Mouse (Mus musculus) gastrocnemius, postnatal 14 days (tissue): ENCODE measurements around the gene Timp3. TPM values are rescaled to one million over a fixed set of nuclear protein-coding genes. Genes with fewer than 3 reads are reported as not detected.
"Not testable (repeated sequence)": the region's sequence is repeated elsewhere in the genome, so short reads cannot be mapped to it uniquely, and the experiment has no call there.

Experiments used
- DNase-seq: peaks from one replicate; pipeline ENCODE4 v3.0.0; 2021; ENCODE audit warnings: mixed read lengths
- intact Hi-C: fragments of 180-260 bp; cut with DNase I; formaldehyde crosslinking; loops from one replicate; pipeline ENCODE4 v1.15.1; 2025; ENCODE audit warnings: low total_unique reads
- total RNA-seq, 2 experiments: library from RNA; stranded (reverse); gene quantifications; 2 replicates each; pipeline ENCODE4 v1.2.3; 2021

Gene Timp3
- total RNA-seq, 2 experiments from 2014 or later, result 80.1 to 91.6 TPM

GRCm38 (mm10) chr10:86369346-86369745, 69.2 kb downstream of the Timp3 start:
- intact Hi-C loops, result no loop called here
- DNase-seq, result no peak

GRCm38 (mm10) chr10:86371561-86371960, 71.4 kb downstream of the Timp3 start:
- intact Hi-C loops, result no loop called here
- no peak for DNase-seq

GRCm38 (mm10) chr10:86374061-86374460, 73.9 kb downstream of the Timp3 start:
- DNase-seq, result no peak
- intact Hi-C loops, result no loop called here

GRCm38 (mm10) chr10:86375903-86376302, 75.7 kb downstream of the Timp3 start:
- no peak for DNase-seq
- intact Hi-C loops, result no loop called here

DNA sequence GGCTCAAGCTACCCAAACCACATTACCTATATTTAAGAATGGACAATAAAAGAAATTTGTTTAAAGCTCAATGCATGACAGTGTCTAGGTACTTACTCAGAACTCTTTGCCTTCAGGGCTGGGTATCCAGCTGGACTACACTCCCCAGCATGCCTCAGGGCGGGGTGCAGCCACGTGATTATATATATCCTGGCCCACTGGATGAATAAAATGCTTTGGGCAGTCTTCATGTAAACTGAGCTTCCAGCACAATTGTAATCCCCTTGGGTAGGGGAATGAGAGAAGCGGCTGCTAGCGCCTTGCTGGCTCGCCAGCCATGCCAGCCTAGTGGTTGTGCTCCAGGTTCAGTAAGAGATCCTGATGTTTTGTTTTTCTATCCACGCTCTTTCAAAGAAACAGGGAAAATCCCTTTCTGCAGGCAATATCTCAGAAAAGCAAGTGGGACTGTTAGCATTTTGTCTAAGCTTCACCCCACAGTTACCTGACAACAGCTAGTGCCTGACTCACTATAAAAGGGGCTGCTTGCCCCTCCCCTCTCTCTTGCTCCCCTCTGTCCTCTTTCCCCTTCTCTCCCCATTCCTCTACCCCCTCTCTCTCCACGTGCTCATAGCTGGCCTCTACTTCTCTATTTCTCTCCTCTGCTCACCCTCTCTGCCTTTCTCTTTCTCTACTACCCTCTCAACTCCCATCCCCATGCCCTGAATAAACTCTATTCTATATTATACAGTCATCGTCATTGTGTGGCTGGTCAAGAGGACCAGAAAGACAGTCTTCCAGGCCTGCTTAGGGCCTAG, 76.4 kb downstream of the Timp3 start:
- DNase-seq, result peak; percentile 27
- intact Hi-C loops, result no loop called here

DNA sequence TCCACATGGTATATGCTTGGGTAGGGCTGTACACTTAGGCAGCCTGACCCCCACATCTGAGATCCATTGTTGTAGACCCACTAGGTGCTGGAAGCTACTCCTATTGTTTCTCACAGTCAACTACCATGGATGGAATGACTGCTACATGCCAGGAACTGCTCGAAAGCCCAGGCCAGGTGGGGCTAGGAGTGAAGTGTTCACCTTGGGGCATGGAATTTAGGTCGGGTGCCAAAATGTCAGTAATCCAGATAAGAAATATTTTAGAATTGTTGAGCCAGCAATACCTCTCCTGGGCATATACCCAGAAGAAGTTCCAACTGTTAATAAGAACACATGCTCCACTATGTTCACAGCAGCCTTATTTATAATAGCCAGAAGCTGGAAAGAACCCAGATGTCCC, 78.6 kb downstream of the Timp3 start:
- DNase-seq, intact Hi-C loops: not testable (repeated sequence)

GRCm38 (mm10) chr10:86380626-86381025, 80.5 kb downstream of the Timp3 start:
- no peak for DNase-seq
- intact Hi-C loops, result no loop called here

DNA sequence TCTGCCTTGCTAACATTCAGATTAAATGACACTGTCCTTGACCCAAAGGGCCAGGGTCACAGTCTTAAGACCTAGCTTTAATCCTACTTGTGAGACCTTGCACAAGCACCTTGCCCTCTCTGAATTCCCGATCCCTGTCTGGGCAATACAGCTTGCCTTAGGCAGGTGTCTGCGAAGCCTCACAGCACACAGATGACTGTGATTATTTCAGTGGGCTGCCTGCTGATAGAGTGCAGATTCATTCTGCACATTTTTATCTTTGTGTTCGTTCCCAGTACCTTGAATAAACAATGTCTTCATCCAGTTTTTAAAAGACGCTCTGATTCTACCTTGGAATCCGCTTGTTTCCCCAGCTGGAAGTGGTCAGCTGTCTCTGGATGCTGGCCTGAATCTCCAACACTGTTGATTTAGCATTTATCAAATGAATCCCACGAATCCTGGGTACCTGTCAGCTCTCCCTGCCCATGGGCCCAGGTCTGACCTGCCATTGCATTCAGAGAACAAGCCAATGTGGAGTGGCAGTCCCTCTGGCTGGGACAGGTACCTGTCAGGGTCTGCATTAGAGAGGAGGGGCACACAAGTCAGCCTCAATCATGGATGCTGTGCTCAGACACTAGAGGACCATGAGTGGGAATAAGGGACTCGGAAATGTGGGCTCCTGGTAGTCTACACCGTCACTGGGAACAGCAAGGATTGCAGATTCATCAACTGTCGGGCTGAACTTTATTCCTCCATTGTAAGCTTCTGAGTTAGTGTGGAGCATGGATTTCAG, 81.2 kb downstream of the Timp3 start:
- intact Hi-C loops, result no loop called here
- DNase-seq, result no peak

DNA sequence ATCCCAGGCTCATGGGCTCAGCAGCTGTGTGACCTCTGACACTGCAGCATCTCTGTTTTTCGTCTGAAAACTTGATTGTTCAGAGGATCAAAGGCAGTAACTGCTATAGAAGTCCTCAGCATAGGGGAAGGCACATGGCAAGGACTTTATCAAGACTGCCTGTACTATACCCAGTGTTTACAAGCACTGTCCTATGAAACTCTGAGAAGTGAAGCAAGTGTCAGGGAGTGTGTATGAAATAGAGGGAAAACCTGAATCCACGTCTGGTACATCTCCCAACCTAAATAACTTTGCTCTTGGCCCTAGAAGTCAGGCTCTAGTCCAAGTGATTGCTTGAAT, 81.7 kb downstream of the Timp3 start:
- DNase-seq, result no peak
- intact Hi-C loops, result no loop called here

GRCm38 (mm10) chr10:86384655-86385054, 84.5 kb downstream of the Timp3 start:
- no peak for DNase-seq
- intact Hi-C loops, result no loop called here

DNA sequence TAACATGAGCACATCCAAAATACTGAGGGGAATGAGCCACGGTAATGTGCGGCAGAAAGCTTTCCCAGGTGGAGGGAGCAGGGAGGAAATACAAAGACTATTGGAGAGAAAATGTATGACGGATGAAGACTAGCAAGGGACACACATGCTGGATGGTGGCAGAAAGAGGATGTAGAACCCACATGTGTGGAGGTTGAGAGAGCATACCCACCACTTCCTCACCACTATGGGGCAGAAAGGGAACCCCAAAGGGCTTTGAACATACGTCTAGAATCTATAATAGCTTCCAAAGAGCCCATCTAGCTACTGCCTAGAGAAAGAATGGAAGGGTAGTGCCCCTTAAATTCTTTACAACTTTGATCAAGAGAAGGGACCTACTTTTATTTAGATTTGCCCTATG, 85.5 kb downstream of the Timp3 start:
- intact Hi-C loops, result no loop called here
- DNase-seq, result no peak

GRCm38 (mm10) chr10:86386232-86386631, 86.1 kb downstream of the Timp3 start:
- no peak for DNase-seq

GRCm38 (mm10) chr10:86387821-86388440, 87.8 kb downstream of the Timp3 start:
- intact Hi-C loops, result no loop called here
- no peak for DNase-seq

More at GRCm38 (mm10) chr10:86386232-86386631, 86.1 kb downstream of the Timp3 start:
- intact Hi-C loops, result no loop called here

- DNase-seq, result no peak
- intact Hi-C loops, result no loop called here
Observed at GRCm38 (mm10) chr10:86388803-86389202, 88.6 kb downstream of the Timp3 start.

DNA sequence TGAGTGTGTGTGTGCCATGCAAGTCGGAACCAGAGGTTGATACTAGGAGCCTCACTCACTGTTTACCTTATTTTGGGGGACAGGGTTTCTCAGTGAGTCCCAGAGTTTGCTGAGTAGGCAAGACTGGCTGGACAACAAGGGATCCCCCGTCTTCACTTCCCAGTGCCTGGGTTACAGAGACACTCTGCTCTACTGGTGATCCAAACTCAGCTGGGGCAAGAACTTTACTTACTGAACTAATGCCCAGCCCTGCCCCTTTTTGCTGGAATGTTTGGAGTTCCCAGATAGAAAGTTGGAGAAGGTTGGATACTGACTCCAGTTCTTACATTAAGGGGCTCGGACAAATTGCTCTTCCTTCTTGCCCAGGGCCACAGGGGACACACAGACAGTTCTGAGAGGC, 89.2 kb downstream of the Timp3 start:
- intact Hi-C loops, result no loop called here
- DNase-seq, result no peak

- intact Hi-C loops, result no loop called here
- DNase-seq, result no peak
Observed at GRCm38 (mm10) chr10:86389913-86390312, 89.7 kb downstream of the Timp3 start.

DNA sequence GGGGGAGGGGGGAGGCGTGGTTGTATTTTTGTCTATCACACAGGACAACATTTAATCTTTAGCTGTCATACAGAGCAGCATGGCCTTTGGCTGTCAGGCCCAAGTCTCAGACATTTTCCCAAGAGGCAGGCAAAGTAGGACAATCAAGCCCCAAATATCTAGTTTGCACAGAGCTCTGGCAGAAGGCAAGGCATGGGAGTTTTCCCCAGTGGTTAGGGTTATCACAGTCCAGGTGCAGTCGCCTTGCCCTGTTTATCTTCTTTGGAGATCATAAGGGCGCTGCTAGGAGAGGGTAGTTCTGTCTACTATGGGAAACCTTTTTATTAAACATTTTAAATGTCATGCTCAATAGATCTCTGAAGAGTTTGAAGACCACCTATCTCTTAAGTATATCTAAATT, 92.2 kb downstream of the Timp3 start:
- no peak for DNase-seq
- intact Hi-C loops, result no loop called here

DNA sequence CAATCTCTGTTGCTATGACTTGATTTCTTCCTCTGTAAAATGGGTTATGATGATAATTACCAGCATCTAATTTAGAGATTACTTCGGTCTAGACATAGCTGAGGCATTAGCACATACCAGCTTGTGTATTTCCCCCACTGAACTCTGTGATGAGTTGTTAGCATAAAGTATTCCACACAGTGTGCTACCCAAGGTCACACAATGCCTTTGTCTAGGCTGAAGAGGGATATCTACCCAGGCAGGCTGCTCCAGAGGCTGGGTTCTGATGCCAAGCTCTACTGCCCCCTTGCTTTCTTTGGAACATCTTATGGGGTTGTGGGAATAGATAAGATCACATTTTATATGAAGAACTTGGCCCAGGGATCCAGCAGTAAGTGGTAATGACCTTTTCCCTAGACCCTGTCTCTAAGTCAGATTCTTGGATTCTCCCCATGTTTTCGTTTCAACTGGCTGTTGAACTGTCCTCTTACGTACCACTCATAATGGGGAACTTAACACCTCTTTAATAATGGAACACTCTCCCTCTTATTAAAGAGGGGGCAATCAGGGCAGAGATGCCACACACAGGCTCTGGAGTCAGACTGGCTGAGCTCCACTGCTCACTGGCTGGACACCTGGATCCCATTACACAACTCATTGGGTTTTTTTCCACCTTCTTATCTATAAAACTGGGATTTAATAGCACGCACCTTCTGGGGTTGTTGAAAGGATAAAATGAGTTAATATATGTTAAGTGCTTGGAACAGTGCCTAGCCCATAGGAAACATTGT, 97.6 kb downstream of the Timp3 start:
- intact Hi-C loops, result no loop called here
- DNase-seq, result no peak

GRCm38 (mm10) chr10:86398347-86398720, 98.2 kb downstream of the Timp3 start:
- intact Hi-C loops, result no loop called here

More at GRCm38 (mm10) chr10:86398347-86398720, 98.2 kb downstream of the Timp3 start:
- DNase-seq, result no peak
